Mouse (Mus musculus) erythroblast, embryonic 14.5 days (primary cell): ENCODE measurements around the gene Cpvl.

Experiments
- GATA1 ChIP-seq: IDR thresholded peaks from 2 replicates; pipeline ENCODE4 v1.6.1; 2012; ENCODE audit warnings: low read length, inconsistent platforms, mixed read lengths
- TAL1 ChIP-seq: IDR thresholded peaks from 3 replicates; pipeline ENCODE4 v1.6.1; 2012; ENCODE audit warnings: low read length, inconsistent platforms, mixed read lengths

DNA sequence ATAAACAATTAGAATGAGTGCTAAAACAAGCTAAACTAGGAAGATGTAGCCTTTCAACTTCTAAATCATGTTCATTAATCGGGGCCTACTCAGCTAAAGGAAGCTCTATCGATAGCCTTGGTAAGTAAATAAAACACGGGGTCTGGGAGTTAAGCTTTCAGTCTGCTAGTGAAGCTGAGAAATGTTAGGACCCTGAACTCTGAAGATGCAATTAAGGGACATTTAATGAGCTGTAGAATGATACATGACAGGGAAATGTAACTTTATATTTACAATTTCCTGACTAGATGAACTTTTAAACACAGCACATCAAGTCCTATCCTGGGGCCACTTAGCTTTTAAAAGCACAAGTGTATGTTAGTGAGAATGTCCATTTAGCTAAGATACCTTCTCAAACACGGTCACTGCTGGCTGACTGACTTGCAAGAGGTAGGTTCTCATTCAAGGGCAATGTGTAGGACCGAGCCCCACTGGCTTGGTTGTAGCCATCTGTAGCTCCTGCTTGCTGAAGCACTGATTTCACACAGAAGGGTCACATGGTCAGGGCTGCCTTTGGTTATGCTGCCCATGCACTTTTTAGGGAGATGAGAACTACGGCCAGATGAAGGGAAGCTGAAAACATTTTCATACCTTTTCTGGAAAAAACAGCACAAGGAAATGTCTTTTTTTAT, 66.2 kb downstream of the Cpvl start:
- no peak for TF ChIP-seq TAL1
- no peak for TF ChIP-seq GATA1
